In genomic region chr2:55435721-55436260, GRCm38 (mm10) we compare ENCODE assay signal across 8 mouse cellular contexts. TPM values are rescaled to one million over a fixed set of nuclear protein-coding genes. Genes with fewer than 3 reads are reported as not detected.
DNase-seq lines count a peak whose midpoint lies in the region; ATAC-seq lines count a peak whose summit lies in the region.

Gene Kcnj3 (plus strand): TSS chr2:55435970.

- peaks cover 13% of the 10 kb centered on the region; the same call in 1 of the 2 replicates for H3K27me3 ChIP-seq in embryonic facial prominence, embryonic 11.5 days (ENCODE audit: control insufficient read depth, insufficient read depth, low read length)
- peaks cover 14% of the 10 kb centered on the region for H3K27me3 ChIP-seq in heart, embryonic 14.5 days (ENCODE audit: control insufficient read depth, insufficient read depth, low read length)
- peaks cover 3% of the 10 kb centered on the region; the same call in 1 of the 2 replicates for H3K27me3 ChIP-seq in midbrain, embryonic 14.5 days (ENCODE audit: control insufficient read depth, insufficient read depth, low read length)

- ATAC-seq in embryonic facial prominence, embryonic 11.5 days (replicated peaks; ENCODE audit: insufficient number of reproducible peaks, low FRiP score, low TSS enrichment, low read depth): peak; percentile 73; the same call in 1 of the 2 replicates
- ATAC-seq in heart, embryonic 14.5 days (ENCODE audit: insufficient number of reproducible peaks, insufficient read depth, low FRiP score, low read depth): no peak
- ATAC-seq in midbrain, embryonic 14.5 days (ENCODE audit: low FRiP score, low TSS enrichment): peak; percentile 76
- no peak for ATAC-seq in granulocyte monocyte progenitor cell, adult 5-6 weeks (replicated peaks; ENCODE audit: poor library complexity, severe bottlenecking)

- H3K27ac ChIP-seq in embryonic facial prominence, embryonic 11.5 days (replicated peaks; ENCODE audit: low read depth, low read length): no peak within 1 kb of the TSS
- H3K27ac ChIP-seq in heart, embryonic 14.5 days (replicated peaks in 1 of 2; ENCODE audit: control insufficient read depth in 1 of 2, insufficient read depth in 1 of 2, low read depth in 2 of 2, low read length in 2 of 2): peak within 1 kb of the TSS; percentile 59 to 67
- 0 out of 2 replicates have a peak within 1 kb of the TSS, but pooled peaks have one; percentile 10 for H3K27ac ChIP-seq in midbrain, embryonic 14.5 days (replicated peaks; ENCODE audit: low read depth, low read length)

- H3K4me1 ChIP-seq in embryonic facial prominence, embryonic 11.5 days (ENCODE audit: control insufficient read depth, insufficient read depth, low read length): no peaks in the 10 kb centered on the region
- peaks cover 6 to 30% of the 10 kb centered on the region in 2 experiments for H3K4me1 ChIP-seq in heart, embryonic 14.5 days (ENCODE audit: control insufficient read depth in 2 of 2, insufficient read depth in 2 of 2, low read length in 2 of 2)
- 0 out of 2 replicates have a peak, but pooled peaks cover 8% of the 10 kb centered on the region for H3K4me1 ChIP-seq in midbrain, embryonic 14.5 days (ENCODE audit: control insufficient read depth, insufficient read depth, low read length)

- no peaks in the 10 kb centered on the region for H3K36me3 ChIP-seq in embryonic facial prominence, embryonic 11.5 days (replicated peaks; ENCODE audit: control insufficient read depth, insufficient read depth, low read depth, low read length)
- H3K36me3 ChIP-seq in heart, embryonic 14.5 days (ENCODE audit: control insufficient read depth, insufficient read depth, low read length): no peaks in the 10 kb centered on the region
- no peaks in the 10 kb centered on the region for H3K36me3 ChIP-seq in midbrain, embryonic 14.5 days (ENCODE audit: control insufficient read depth, insufficient read depth, low read length)

- WGBS in embryonic facial prominence, embryonic 11.5 days: 1% methylated on average over 20 of the region's 20 CpGs
- under 1% methylated on average over 20 of the region's 20 CpGs for WGBS in heart, embryonic 14.5 days
- WGBS in midbrain, embryonic 14.5 days: under 1% methylated on average over 20 of the region's 20 CpGs

- peak within 1 kb of the TSS; percentile 22; the same call in 1 of the 2 replicates for H3K9ac ChIP-seq in embryonic facial prominence, embryonic 11.5 days (replicated peaks; ENCODE audit: low read length)
- H3K9ac ChIP-seq in heart, embryonic 14.5 days (ENCODE audit: low read length): peak within 1 kb of the TSS; percentile 73
- peak within 1 kb of the TSS; percentile 69 for H3K9ac ChIP-seq in midbrain, embryonic 14.5 days (replicated peaks; ENCODE audit: low read length)

- no peaks in the 10 kb centered on the region for H3K9me3 ChIP-seq in embryonic facial prominence, embryonic 11.5 days (replicated peaks; ENCODE audit: control insufficient read depth, low read length)
- no peaks in the 10 kb centered on the region for H3K9me3 ChIP-seq in heart, embryonic 14.5 days (ENCODE audit: control insufficient read depth, low read length)
- H3K9me3 ChIP-seq in midbrain, embryonic 14.5 days (ENCODE audit: control insufficient read depth, low read length): no peaks in the 10 kb centered on the region

- peak; percentile 6 to 21 for DNase-seq in kidney, postnatal 4 days
- DNase-seq in kidney, adult 8-10 months: no peak
- peak; percentile 40 for DNase-seq in embryonic facial prominence, embryonic 11.5 days (ENCODE audit: low spot score)
- DNase-seq in layer of hippocampus, postnatal 14 days (ENCODE audit: low spot score in 2 of 2): peak; percentile 74 to 86
- DNase-seq in midbrain, embryonic 14.5 days: peak; percentile 69
- DNase-seq in spleen, postnatal 36 days (ENCODE audit: low spot score in 2 of 2): no peak

- H3K4me3 ChIP-seq in embryonic facial prominence, embryonic 11.5 days (ENCODE audit: low read depth, low read length): peak within 1 kb of the TSS; percentile 40
- H3K4me3 ChIP-seq in heart, embryonic 14.5 days (ENCODE audit: control insufficient read depth in 1 of 2, insufficient read depth in 1 of 2, low read depth in 1 of 2, low read length in 2 of 2): peak within 1 kb of the TSS; percentile 46 to 54
- peak within 1 kb of the TSS; percentile 61 for H3K4me3 ChIP-seq in midbrain, embryonic 14.5 days (replicated peaks; ENCODE audit: low read depth, low read length)

- peak within 1 kb of the TSS; percentile 85 for H3K4me2 ChIP-seq in embryonic facial prominence, embryonic 11.5 days (ENCODE audit: low read depth, low read length)
- peak within 1 kb of the TSS; percentile 85 for H3K4me2 ChIP-seq in heart, embryonic 14.5 days (ENCODE audit: low read length)
- peak within 1 kb of the TSS; percentile 98 for H3K4me2 ChIP-seq in midbrain, embryonic 14.5 days (ENCODE audit: low read length)

RNA-seq across cellular contexts. Expression of gene Kcnj3, which starts in this region (rescaled TPM):
- 0.93 and 1.1 TPM in 2 replicates for polyA plus RNA-seq in embryonic facial prominence, embryonic 11.5 days (2014; fragmentation: Nextera tagmentation; extraction: Ambion mirVana)
- polyA plus RNA-seq in heart, embryonic 14.5 days (2014; fragmentation: Nextera tagmentation; extraction: Ambion mirVana): 8.3 and 9.9 TPM in 2 replicates
- total RNA-seq in layer of hippocampus, postnatal 14 days (2021): 10 to 100 TPM; 76.3 to 89.1 TPM
- polyA plus RNA-seq in midbrain, embryonic 14.5 days (2014; fragmentation: Nextera tagmentation; extraction: Ambion mirVana): 7.1 and 7.5 TPM in 2 replicates
- not detected in 2 replicates for total RNA-seq in granulocyte monocyte progenitor cell, adult 5-6 weeks (2014; fragmentation: Nextera tagmentation)
- not detected in 2 replicates for total RNA-seq in granulocyte monocyte progenitor cell, adult 5-6 weeks (2017)

Comparison
In these comparisons a context has a peak if more than half of its experiments do, and no peak if none do; other contexts are left out.
1. RNA of gene Kcnj3 (total RNA-seq): 76.3 to 89.1 TPM in layer of hippocampus, postnatal 14 days; not detected in granulocyte monocyte progenitor cell, adult 5-6 weeks; every median in the first group is over 10 times any median in the second.
2. DNase-seq: peak in kidney, postnatal 4 days (2 of 2), embryonic facial prominence, embryonic 11.5 days (single experiment), layer of hippocampus, postnatal 14 days (2 of 2) and midbrain, embryonic 14.5 days (single experiment); none in kidney, adult 8-10 months (0 of 2) and spleen, postnatal 36 days (0 of 2).
3. ATAC-seq: peak in embryonic facial prominence, embryonic 11.5 days (single experiment) and midbrain, embryonic 14.5 days (single experiment); none in heart, embryonic 14.5 days (single experiment) and granulocyte monocyte progenitor cell, adult 5-6 weeks (single experiment).
4. H3K9ac ChIP-seq: peak in every context shown above with its lines; median percentile 73 in heart, embryonic 14.5 days; 69 in midbrain, embryonic 14.5 days; 22 in embryonic facial prominence, embryonic 11.5 days.
5. Peak in every context shown above with its lines, with median percentiles within 50 percentile points of each other: H3K4me2 ChIP-seq and H3K4me3 ChIP-seq.